Mouse (Mus musculus) midbrain, embryonic 11.5 days (tissue): Measurements from ENCODE around the gene Ppm1b. TPM values are rescaled to one million over a fixed set of nuclear protein-coding genes. Genes with fewer than 3 reads are reported as not detected.

ENCODE experiments used
- ATAC-seq: fragments of 200-750 bp; cut with Nextera tagmentation; 2 replicates; pipeline ENCODE4 v1.8.0; 2017; ENCODE audit warnings: moderate TSS enrichment, moderate library complexity; ENCODE audit not compliant: low FRiP score
- DNase-seq: peaks from one replicate; pipeline ENCODE4 v3.0.0; 2015; ENCODE audit warnings: low spot score; ENCODE audit errors: missing footprints
- H3K27ac ChIP-seq: fragments of 300-500 bp; sonication (generic); 2 replicates; pipeline ENCODE4 v1.5.1; 2014; ENCODE audit warnings: low read depth, low read length
- H3K27me3 ChIP-seq: fragments of 300-500 bp; sonication (generic); 2 replicates; pipeline ENCODE4 v1.6.1; 2014; ENCODE audit warnings: mild to moderate bottlenecking, low read length, moderate library complexity, mixed read lengths; ENCODE audit not compliant: control insufficient read depth, insufficient read depth
- H3K36me3 ChIP-seq: fragments of 300-500 bp; sonication (generic); 2 replicates; pipeline ENCODE4 v1.6.1; 2014; ENCODE audit warnings: mild to moderate bottlenecking, low read length, moderate library complexity, mixed read lengths; ENCODE audit not compliant: control insufficient read depth, insufficient read depth
- H3K4me1 ChIP-seq: fragments of 300-500 bp; sonication (generic); 2 replicates; pipeline ENCODE4 v1.6.1; 2014; ENCODE audit warnings: low read length; ENCODE audit not compliant: control insufficient read depth, insufficient read depth
- H3K4me2 ChIP-seq: fragments of 300-500 bp; sonication (generic); 2 replicates; pipeline ENCODE4 v1.6.1; 2014; ENCODE audit warnings: mild to moderate bottlenecking, moderate library complexity
- H3K4me3 ChIP-seq: fragments of 300-500 bp; sonication (generic); 2 replicates; pipeline ENCODE4 v1.5.1; 2014; ENCODE audit warnings: low read depth, low read length
- H3K9ac ChIP-seq: fragments of 300-500 bp; sonication (generic); 2 replicates; pipeline ENCODE4 v1.6.1; 2014; ENCODE audit warnings: low read length
- H3K9me3 ChIP-seq: fragments of 300-500 bp; sonication (generic); 2 replicates; pipeline ENCODE4 v1.6.1; 2016; ENCODE audit warnings: low read length; ENCODE audit not compliant: control insufficient read depth
- WGBS: fragments of 180-500 bp; shearing (Covaris S2); extraction: QIAGEN DNeasy Blood & Tissue Kit; methylation state at CpG from one replicate; pipeline ENCODE4 v1.1.7; 2014; 5-methylcytosine and 5-hydroxymethylcytosine counted together
- polyA plus RNA-seq: library from polyadenylated mRNA; unstranded; fragments of >200 nt; fragmentation: Nextera tagmentation; extraction: Ambion mirVana; gene quantifications from 2 replicates; pipeline ENCODE4 v1.2.1, GENCODE M21; 2014

The Ppm1b gene
- polyA plus RNA-seq, 1 experiment from 2014 or later: 102 TPM

DNA sequence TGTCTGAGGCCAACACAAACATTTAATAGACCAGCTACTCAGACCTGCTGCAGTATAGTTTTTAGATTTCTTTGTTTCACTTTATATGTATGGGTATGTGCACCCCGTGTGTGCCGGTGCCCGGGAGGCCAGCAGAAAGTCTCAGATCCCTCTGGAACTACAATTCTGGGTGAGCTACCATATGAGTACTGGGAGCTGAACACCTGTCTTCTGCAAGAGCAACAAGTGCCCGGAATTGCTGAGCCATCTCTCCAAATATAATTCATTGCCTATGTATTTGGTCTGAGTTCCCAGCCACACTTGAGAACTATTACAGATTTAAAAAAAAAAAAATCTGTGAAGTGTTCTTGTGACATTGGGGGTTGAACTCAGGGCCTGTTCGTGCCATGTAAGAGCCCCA lies 19.7 kb upstream of the Ppm1b start:
- no peak overlapping the region for H3K4me3 ChIP-seq
- H3K27ac ChIP-seq: no peak overlapping the region
- H3K4me1 ChIP-seq: no peaks in the 10 kb centered on the region
- 0 out of 2 replicates have a peak, but pooled peaks cover 3% of the 10 kb centered on the region for H3K9me3 ChIP-seq
- H3K36me3 ChIP-seq: no peaks in the 10 kb centered on the region
- no peak for ATAC-seq
- no peak overlapping the region for H3K9ac ChIP-seq
- peak; percentile 31 for DNase-seq
- no peaks in the 10 kb centered on the region for H3K27me3 ChIP-seq
- no peak overlapping the region for H3K4me2 ChIP-seq
- 88% methylated on average over 5 of the region's 5 CpGs for WGBS

DNA sequence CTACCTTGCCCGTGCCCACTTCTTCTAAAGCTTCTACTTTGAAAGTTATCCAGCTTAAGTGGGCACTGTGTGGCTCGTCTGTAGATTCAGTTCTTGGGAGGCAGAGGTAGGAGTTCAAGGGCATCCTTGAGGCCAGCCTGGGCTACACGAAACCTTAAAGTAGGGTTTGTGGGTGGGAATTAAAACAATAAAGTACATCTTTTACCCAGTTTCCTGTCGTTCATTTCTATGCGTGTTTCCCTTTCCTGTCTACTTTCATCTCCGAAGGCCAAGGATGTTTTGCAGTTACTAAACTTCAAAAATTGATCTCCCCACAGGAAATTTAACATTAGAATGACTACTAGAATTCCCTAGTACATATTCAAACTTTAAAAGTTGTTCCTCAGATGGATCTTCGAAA lies 19.3 kb upstream of the Ppm1b start:
- Histone ChIP-seq H3K4me3 (no peak overlapping the region), H3K9me3 (0 out of 2 replicates have a peak, but pooled peaks cover 3% of the 10 kb centered on the region), H3K27ac (no peak overlapping the region), H3K9ac (no peak overlapping the region), H3K36me3 (no peaks in the 10 kb centered on the region), H3K27me3 (no peaks in the 10 kb centered on the region), H3K4me1 (no peaks in the 10 kb centered on the region), H3K4me2 (no peak overlapping the region)
- ATAC-seq (no peak), DNase-seq (peak; percentile 47)
- WGBS: 87% methylated on average over 7 of the region's 7 CpGs

DNA sequence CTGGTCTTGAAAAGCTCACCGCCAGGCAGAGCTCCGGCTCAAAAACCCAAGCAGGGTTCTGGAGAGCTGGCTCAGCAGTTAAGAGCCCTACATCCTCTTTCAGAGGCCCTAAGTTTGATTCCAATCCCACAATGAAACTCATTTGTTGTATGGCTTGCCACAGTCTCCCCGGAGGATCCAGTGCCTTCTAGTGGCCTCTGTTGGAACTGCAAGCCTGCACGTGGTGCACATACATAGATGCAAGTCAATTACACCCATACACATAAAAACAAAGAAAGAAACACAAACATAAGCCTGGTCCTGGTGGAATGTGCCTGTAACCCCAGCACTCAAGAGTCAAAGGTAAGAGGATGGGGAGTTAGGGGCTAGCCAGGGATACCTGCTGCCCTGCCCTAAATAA lies 18.3 kb upstream of the Ppm1b start:
- Histone ChIP-seq H3K36me3 (no peaks in the 10 kb centered on the region), H3K27me3 (no peaks in the 10 kb centered on the region), H3K27ac (no peak overlapping the region), H3K4me2 (no peak overlapping the region), H3K4me1 (no peaks in the 10 kb centered on the region), H3K9ac (no peak overlapping the region), H3K4me3 (no peak overlapping the region), H3K9me3 (0 out of 2 replicates have a peak, but pooled peaks cover 3% of the 10 kb centered on the region)
- ATAC-seq (no peak), DNase-seq (peak; percentile 81)
- 96% methylated on average over 4 of the region's 4 CpGs for WGBS

DNA sequence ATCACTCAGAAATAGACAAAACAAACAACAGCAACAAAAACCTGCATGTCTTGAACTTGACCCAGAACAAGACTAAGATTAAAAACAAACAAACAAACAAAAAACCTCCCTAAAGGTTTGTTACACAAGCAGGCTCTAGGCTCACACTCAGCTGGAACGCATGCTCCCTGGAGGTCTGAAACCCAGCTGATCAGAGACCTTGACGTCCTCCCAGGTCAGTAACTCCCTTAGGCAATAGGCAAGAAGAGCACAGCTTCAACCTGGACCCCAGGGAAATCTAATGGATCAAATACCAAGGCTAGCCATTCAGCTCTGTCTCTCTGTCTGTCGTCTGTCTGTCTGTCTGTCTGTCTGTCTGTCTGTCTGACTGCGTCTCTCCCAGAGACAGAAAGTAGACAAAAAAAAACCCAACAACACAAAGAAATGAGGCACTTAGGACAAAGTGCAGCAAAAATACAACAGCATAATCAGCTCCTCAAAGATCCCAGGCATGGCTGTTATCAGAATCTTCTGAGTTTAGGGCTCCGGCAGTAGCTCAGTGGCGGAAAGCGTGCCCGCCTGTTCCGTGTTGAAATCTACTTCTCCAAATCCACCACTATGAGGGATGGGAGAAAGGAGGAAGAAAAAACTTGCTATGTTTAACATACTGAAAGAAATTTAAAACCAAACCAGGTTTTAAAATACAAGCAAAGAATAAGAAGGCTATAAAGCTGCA lies 16.4 kb upstream of the Ppm1b start:
- 85% methylated on average over 9 of the region's 9 CpGs for WGBS
- Histone ChIP-seq H3K9ac (no peak overlapping the region), H3K4me2 (no peak overlapping the region), H3K4me3 (no peak overlapping the region), H3K9me3 (0 out of 2 replicates have a peak, but pooled peaks cover 3% of the 10 kb centered on the region), H3K27me3 (no peaks in the 10 kb centered on the region), H3K27ac (no peak overlapping the region), H3K36me3 (no peaks in the 10 kb centered on the region), H3K4me1 (no peaks in the 10 kb centered on the region)
- no peak for ATAC-seq
- peak; percentile 47 for DNase-seq

DNA sequence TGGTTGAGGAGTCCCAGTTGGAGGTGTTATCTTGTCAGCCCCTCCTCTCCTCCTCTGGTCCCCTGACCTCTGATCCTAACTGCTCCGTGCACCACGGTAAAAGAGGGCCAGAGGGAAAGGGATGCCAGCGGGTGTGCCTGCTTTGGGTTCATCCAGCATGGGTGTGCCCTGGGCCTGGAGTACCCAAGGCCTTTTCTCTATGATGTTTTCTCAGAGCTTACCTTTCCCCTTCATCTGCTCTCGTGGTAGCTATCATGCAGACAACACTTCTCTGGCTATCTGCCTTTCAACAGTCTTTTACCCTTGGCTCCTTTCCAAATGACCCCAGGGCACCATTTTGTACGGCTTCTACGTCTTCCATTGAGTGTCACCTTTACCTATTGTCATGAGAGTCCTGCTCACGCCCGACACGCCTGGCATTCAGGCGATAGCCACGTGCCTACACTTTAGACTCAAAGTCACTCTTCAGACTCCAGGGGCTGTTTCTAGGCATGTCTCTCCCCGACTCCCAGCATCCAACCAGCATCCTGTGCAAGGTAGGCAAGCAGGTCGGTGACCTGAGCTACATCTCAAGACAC lies 15.2 kb upstream of the Ppm1b start:
- 0 out of 2 replicates have a peak, but pooled peaks cover 3% of the 10 kb centered on the region for H3K9me3 ChIP-seq
- no peak overlapping the region for H3K4me3 ChIP-seq
- H3K4me1 ChIP-seq: no peaks in the 10 kb centered on the region
- 86% methylated on average over 13 of the region's 13 CpGs for WGBS
- no peaks in the 10 kb centered on the region for H3K27me3 ChIP-seq
- no peaks in the 10 kb centered on the region for H3K36me3 ChIP-seq
- DNase-seq (peak; percentile 51), ATAC-seq (no peak)
- no peak overlapping the region for H3K4me2 ChIP-seq
- no peak overlapping the region for H3K9ac ChIP-seq
- H3K27ac ChIP-seq: no peak overlapping the region

DNA sequence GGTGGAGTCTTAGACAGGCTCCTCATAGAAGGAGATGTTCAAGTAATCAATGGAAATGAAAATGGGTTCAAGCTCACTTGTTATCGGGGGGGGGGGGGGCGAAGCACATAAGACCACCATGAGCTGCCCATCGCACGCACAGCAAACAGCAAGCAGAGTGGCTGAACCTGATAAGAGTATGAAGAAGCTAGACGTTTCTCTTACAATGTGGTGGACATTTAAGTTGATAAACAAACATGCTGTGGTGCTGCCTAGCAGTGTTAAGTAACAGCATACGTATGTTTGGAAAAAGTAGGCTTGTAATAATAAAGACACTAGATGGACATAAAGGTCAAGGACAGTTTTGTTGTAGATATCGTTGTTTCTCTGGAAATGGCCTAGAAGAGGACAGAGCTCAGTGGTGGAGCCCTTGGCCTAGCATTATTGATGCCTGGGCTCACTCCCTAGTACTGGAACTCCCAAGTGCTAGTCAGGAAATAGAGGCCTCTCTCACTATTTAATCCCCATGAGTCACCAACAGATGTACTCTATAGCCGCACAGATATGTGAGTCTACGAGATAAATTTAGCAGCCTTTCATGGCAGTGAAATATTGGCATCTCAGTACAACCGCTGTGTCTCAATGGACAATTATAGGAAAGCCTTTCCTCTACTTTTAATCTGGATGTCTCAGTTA lies 14.0 kb upstream of the Ppm1b start:
- no peak overlapping the region for H3K27ac ChIP-seq
- H3K4me1 ChIP-seq: no peaks in the 10 kb centered on the region
- H3K4me3 ChIP-seq: no peak overlapping the region
- ATAC-seq (no peak), DNase-seq (peak; percentile 59)
- no peaks in the 10 kb centered on the region for H3K36me3 ChIP-seq
- WGBS: 88% methylated on average over 10 of the region's 10 CpGs
- H3K9me3 ChIP-seq: 0 out of 2 replicates have a peak, but pooled peaks cover 3% of the 10 kb centered on the region
- no peak overlapping the region for H3K4me2 ChIP-seq
- no peaks in the 10 kb centered on the region for H3K27me3 ChIP-seq
- no peak overlapping the region for H3K9ac ChIP-seq

DNA sequence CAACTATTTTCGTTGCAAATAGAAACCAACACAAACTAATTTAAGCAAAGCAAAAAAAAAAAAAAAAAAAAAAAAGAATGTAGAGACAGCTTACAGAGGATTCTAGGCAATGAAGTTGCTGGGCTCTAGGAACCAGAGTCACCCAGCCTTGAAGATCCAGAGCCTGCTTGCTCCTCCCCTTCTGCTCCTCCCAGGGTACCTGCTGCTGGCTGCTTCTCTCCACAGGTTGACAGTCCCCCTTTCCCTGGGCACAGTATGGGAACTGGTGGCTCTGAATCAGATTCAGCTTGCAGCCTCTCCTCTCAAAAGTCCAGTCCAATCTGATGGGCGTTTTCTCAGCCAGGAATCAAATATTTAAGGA lies 13.5 kb upstream of the Ppm1b start:
- 63% methylated on average over 2 of the region's 2 CpGs for WGBS
- Histone ChIP-seq H3K27me3 (no peaks in the 10 kb centered on the region), H3K4me1 (no peaks in the 10 kb centered on the region), H3K9ac (no peak overlapping the region), H3K9me3 (0 out of 2 replicates have a peak, but pooled peaks cover 3% of the 10 kb centered on the region), H3K27ac (no peak overlapping the region), H3K4me3 (no peak overlapping the region), H3K4me2 (no peak overlapping the region), H3K36me3 (no peaks in the 10 kb centered on the region)
- ATAC-seq (no peak), DNase-seq (no peak)

DNA sequence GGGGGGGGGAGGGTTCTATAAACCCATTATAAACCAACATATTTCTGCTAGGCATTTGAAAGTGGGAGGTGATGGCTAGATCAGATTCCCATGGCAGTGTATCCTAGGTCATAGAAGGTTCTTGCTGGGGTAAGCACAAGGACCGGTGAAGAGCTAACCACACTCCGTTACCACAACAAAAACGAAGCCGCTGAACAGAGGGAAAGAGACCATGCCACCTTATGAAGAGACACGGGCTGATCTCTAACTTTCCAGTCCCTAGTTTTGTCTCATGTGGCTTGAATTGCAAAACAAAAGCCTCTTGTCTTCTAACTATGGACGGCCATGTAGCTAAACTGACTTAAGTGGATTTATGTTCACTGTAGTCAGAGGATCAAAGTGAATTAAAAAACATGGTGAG lies 12.2 kb upstream of the Ppm1b start:
- Histone ChIP-seq H3K27me3 (no peaks in the 10 kb centered on the region), H3K27ac (no peak overlapping the region), H3K36me3 (no peaks in the 10 kb centered on the region), H3K4me1 (no peaks in the 10 kb centered on the region), H3K4me2 (no peak overlapping the region), H3K9ac (no peak overlapping the region), H3K4me3 (no peak overlapping the region), H3K9me3 (no peaks in the 10 kb centered on the region)
- DNase-seq (peak; percentile 57), ATAC-seq (no peak)
- 87% methylated on average over 6 of the region's 6 CpGs for WGBS

DNA sequence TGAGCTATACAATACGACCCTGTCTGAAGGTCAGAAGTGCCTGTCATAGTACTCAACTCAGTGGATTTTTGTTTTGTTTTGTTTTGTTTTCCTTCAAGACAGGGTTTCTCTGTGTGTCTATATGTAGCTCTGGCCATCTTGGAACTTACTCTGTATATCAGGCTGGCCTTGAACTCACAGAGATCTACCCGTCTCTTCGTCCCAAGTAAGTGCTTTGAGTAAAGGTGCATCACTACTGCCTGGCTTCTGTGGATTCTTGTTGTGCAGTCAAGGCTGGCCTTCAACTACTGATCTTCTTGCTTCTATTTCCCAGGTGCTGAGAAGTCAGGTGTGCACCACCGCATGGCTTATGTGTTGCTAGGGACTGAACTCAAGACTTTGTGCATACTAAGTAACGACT lies 4.0 kb upstream of the Ppm1b start:
- Histone ChIP-seq H3K4me1 (peaks cover 6% of the 10 kb centered on the region; the same call in 1 of the 2 replicates), H3K36me3 (no peaks in the 10 kb centered on the region), H3K4me2 (no peak overlapping the region), H3K9me3 (no peaks in the 10 kb centered on the region), H3K9ac (no peak overlapping the region), H3K27ac (no peak overlapping the region), H3K27me3 (no peaks in the 10 kb centered on the region), H3K4me3 (no peak overlapping the region)
- DNase-seq (peak; percentile 54), ATAC-seq (no peak)
- 94% methylated on average over 5 of the region's 5 CpGs for WGBS
